Mouse (Mus musculus) embryonic facial prominence, embryonic 14.5 days (tissue): ENCODE data around the gene Exosc6. TPM values are rescaled to one million over a fixed set of nuclear protein-coding genes. Genes with fewer than 3 reads are reported as not detected.
"Not testable (repeated sequence)": the region's sequence is repeated elsewhere in the genome, so short reads cannot be mapped to it uniquely, and the experiment has no call there.

Experiments used
- ATAC-seq: fragments of 200-750 bp; cut with Nextera tagmentation; 2 replicates; pipeline ENCODE4 v1.8.0; 2017; ENCODE audit warnings: low read depth, moderate number of reproducible peaks, moderate TSS enrichment
- DNase-seq: peaks from one replicate; pipeline ENCODE4 v3.0.0-alpha.2; 2015; ENCODE audit warnings: low spot score
- H3K27ac ChIP-seq: fragments of 300-500 bp; sonication (generic); replicated peaks from 2 replicates; pipeline ENCODE4 v1.5.1; 2014; ENCODE audit warnings: low read depth, mild to moderate bottlenecking, low read length, moderate library complexity
- H3K27me3 ChIP-seq: fragments of 300-500 bp; sonication (generic); replicated peaks from 2 replicates; pipeline ENCODE4 v1.6.1; 2014; ENCODE audit warnings: low read length; ENCODE audit not compliant: control insufficient read depth, insufficient read depth
- H3K36me3 ChIP-seq: fragments of 300-500 bp; sonication (generic); 2 replicates; pipeline ENCODE4 v1.6.1; 2014; ENCODE audit warnings: low read length, mixed read lengths; ENCODE audit not compliant: control insufficient read depth, insufficient read depth
- H3K4me1 ChIP-seq: fragments of 300-500 bp; sonication (generic); 2 replicates; pipeline ENCODE4 v1.6.1; 2014; ENCODE audit warnings: antibody characterized with exemption, low read length; ENCODE audit not compliant: control insufficient read depth, insufficient read depth
- H3K4me2 ChIP-seq: fragments of 300-500 bp; sonication (generic); 2 replicates; pipeline ENCODE4 v1.6.1; 2014; ENCODE audit warnings: low read depth, mild to moderate bottlenecking, low read length, moderate library complexity, mixed read lengths
- H3K4me3 ChIP-seq: fragments of 300-500 bp; sonication (generic); 2 replicates; pipeline ENCODE4 v1.5.1; 2014; ENCODE audit warnings: low read depth, mild to moderate bottlenecking, low read length
- H3K9ac ChIP-seq: fragments of 300-500 bp; sonication (generic); 2 replicates; pipeline ENCODE4 v1.6.1; 2014; ENCODE audit warnings: low read depth, mild to moderate bottlenecking, low read length, moderate library complexity, mixed read lengths
- H3K9me3 ChIP-seq: fragments of 300-500 bp; sonication (generic); 2 replicates; pipeline ENCODE4 v1.6.1; 2016; ENCODE audit warnings: low read length; ENCODE audit not compliant: control insufficient read depth
- WGBS: fragments of 180-500 bp; shearing (Covaris S2); extraction: QIAGEN DNeasy Blood & Tissue Kit; methylation state at CpG from one replicate; pipeline ENCODE4 v1.1.7; 2014; 5-methylcytosine and 5-hydroxymethylcytosine counted together
- polyA plus RNA-seq: library from polyadenylated mRNA; unstranded; fragments of >200 nt; fragmentation: Nextera tagmentation; extraction: Ambion mirVana; gene quantifications from 2 replicates; pipeline ENCODE4 v1.2.1, GENCODE M21; 2014

The Exosc6 gene
- polyA plus RNA-seq = 11.4 and 13.1 TPM in 2 replicates

DNA sequence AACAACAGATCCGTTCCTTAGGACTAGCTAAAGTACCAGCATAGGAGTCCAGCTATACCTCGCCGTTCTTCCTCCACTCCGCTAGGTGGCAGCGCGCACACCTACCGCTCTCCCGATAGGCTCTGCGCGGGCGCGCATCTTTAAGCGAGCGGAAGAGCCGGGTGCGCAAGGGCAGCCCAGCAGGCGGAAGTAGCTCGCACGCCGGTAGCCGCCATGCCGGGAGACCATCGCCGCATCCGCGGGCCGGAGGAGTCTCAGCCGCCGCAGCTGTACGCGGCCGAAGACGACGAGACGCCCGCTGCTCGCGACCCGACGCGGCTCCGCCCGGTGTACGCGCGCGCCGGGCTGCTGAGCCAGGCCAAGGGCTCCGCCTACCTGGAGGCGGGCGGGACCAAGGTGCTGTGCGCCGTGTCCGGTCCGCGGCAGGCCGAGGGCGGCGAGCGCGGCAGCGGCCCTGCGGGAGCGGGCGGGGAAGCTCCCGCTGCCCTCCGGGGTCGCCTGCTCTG, at the start of gene Exosc6:
Gene Exosc6, plus strand, starts transcription at position 182 of the 506 bp plus-strand sequence.
- Histone ChIP-seq H3K4me1 (peaks cover 11% of the 10 kb centered on the region), H3K4me2 (peak within 1 kb of the TSS; percentile 94), H3K27me3 (no peaks in the 10 kb centered on the region), H3K4me3 (peak within 1 kb of the TSS; percentile 92), H3K9ac (peak within 1 kb of the TSS; percentile 88), H3K36me3 (peaks cover 47% of the 10 kb centered on the region), H3K9me3 (no peaks in the 10 kb centered on the region), H3K27ac (peak within 1 kb of the TSS; percentile 81)
- peak; percentile 96 for ATAC-seq
- peak; percentile 97 for DNase-seq
- WGBS = under 1% methylated on average over 33 of the region's 68 CpGs

GRCm38 (mm10) chr8:111010230-111010991, 45.7 kb upstream of the Exosc6 start:
- H3K4me1 ChIP-seq, H3K9ac ChIP-seq, DNase-seq, H3K9me3 ChIP-seq, H3K27ac ChIP-seq, ATAC-seq, H3K4me3 ChIP-seq, H3K27me3 ChIP-seq, H3K4me2 ChIP-seq: not testable (repeated sequence)
- H3K36me3 ChIP-seq = peaks cover 47% of the 10 kb centered on the region
- 85% methylated on average over 9 of the region's 10 CpGs for WGBS

GRCm38 (mm10) chr8:111026609-111027008, 29.5 kb upstream of the Exosc6 start:
- not testable (repeated sequence) for H3K9me3 ChIP-seq, ATAC-seq, H3K27me3 ChIP-seq, H3K36me3 ChIP-seq, H3K4me1 ChIP-seq, DNase-seq, H3K9ac ChIP-seq, H3K27ac ChIP-seq, H3K4me3 ChIP-seq, H3K4me2 ChIP-seq
- 100% methylated on average over 1 of the region's 2 CpGs for WGBS

- 0 out of 2 replicates have a peak, but pooled peaks cover 3% of the 10 kb centered on the region for H3K4me1 ChIP-seq
- WGBS = under 1% methylated on average over 29 of the region's 31 CpGs
- H3K4me3 ChIP-seq = peak overlapping the region; percentile 68
- H3K27me3 ChIP-seq = peaks cover 4% of the 10 kb centered on the region; the same call in 1 of the 2 replicates
- DNase-seq (peak; percentile 90), ATAC-seq (peak; percentile 90)
- no peak overlapping the region; the same call in 1 of the 2 replicates for H3K27ac ChIP-seq
- H3K36me3 ChIP-seq = no peaks in the 10 kb centered on the region
- no peaks in the 10 kb centered on the region for H3K9me3 ChIP-seq
- peak overlapping the region; percentile 77 for H3K9ac ChIP-seq
- peak overlapping the region; percentile 54 for H3K4me2 ChIP-seq
Measured at GRCm38 (mm10) chr8:111027391-111027937, 28.7 kb upstream of the Exosc6 start.

DNA sequence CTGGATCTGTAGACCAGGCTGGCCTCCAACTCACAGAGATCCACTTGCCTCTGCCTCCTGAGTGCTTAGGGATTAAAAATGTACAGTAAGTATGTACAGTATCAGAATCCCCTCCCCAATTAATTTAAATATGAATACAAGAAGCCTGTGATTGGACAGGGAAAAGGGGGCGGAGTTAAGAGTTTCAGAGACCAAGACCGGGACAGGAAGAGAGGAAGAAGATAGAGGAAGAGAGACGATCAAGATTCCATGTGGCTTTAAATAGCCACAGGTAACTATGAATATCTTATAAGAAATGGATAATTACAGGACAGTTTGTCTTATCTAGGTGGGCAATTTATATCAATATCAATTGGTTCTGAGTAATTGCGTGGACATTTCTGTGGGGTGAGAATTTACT, 26.6 kb upstream of the Exosc6 start:
- no peaks in the 10 kb centered on the region for H3K9me3 ChIP-seq
- peaks cover 4% of the 10 kb centered on the region; the same call in 1 of the 2 replicates for H3K27me3 ChIP-seq
- 55% methylated on average over 4 of the region's 4 CpGs for WGBS
- no peak for ATAC-seq
- no peak overlapping the region for H3K4me3 ChIP-seq
- no peak overlapping the region for H3K27ac ChIP-seq
- no peaks in the 10 kb centered on the region for H3K36me3 ChIP-seq
- H3K9ac ChIP-seq = no peak overlapping the region
- H3K4me1 ChIP-seq = peaks cover 6% of the 10 kb centered on the region; the same call in 1 of the 2 replicates
- no peak overlapping the region for H3K4me2 ChIP-seq
- DNase-seq = no peak

GRCm38 (mm10) chr8:111030045-111030444, 26.1 kb upstream of the Exosc6 start:
- no peak overlapping the region for H3K4me2 ChIP-seq
- peaks cover 4% of the 10 kb centered on the region; the same call in 1 of the 2 replicates for H3K27me3 ChIP-seq
- H3K4me1 ChIP-seq = peaks cover 10% of the 10 kb centered on the region; the same call in 1 of the 2 replicates
- H3K9me3 ChIP-seq = no peaks in the 10 kb centered on the region
- no peak overlapping the region for H3K9ac ChIP-seq
- DNase-seq = no peak
- no peak for ATAC-seq
- H3K36me3 ChIP-seq = no peaks in the 10 kb centered on the region
- H3K27ac ChIP-seq = no peak overlapping the region
- 77% methylated on average over 6 of the region's 6 CpGs for WGBS
- H3K4me3 ChIP-seq = no peak overlapping the region

- Histone ChIP-seq H3K36me3 (peaks cover 5% of the 10 kb centered on the region; the same call in 1 of the 2 replicates), H3K9me3 (no peaks in the 10 kb centered on the region), H3K9ac (no peak within 1 kb of the TSS), H3K4me1 (peaks cover 18% of the 10 kb centered on the region), H3K4me2 (no peak within 1 kb of the TSS), H3K4me3 (no peak within 1 kb of the TSS), H3K27ac (no peak within 1 kb of the TSS), H3K27me3 (peaks cover 4% of the 10 kb centered on the region; the same call in 1 of the 2 replicates)
- ATAC-seq = no peak
- no peak for DNase-seq
- 92% methylated on average over 19 of the region's 19 CpGs for WGBS
Measured at GRCm38 (mm10) chr8:111031572-111031971, 24.6 kb upstream of the Exosc6 start, which contains the start of gene Ddx19b. TSS of gene Ddx19b (minus strand) at chr8:111031751.

DNA sequence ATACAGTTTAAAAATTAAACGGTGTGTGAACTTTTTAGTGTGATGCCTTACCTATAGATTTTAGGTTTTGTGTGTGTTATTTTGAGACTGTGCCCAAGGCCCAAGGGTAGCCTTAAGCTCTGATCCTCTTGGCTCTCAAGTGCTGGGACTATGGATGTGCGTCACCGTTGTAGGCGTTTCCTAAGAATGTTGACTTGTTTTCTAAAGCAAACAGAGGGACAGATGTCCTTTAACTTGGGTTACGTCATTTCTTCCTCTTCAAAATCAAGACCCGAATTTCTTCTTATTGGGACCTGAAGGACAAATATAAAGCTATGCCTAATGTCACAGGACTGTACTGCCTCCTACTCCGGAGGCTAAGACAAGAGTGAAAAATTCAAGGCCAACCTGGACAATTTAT, 23.2 kb upstream of the Exosc6 start, which contains the start of gene Aars:
Gene Aars, plus strand, starts transcription at position 229 of the 400 bp plus-strand sequence.
- WGBS = 94% methylated on average over 7 of the region's 7 CpGs
- ATAC-seq (no peak), DNase-seq (no peak)
- H3K9me3 ChIP-seq = no peaks in the 10 kb centered on the region
- H3K36me3 ChIP-seq = peaks cover 18% of the 10 kb centered on the region
- H3K4me2 ChIP-seq = peak within 1 kb of the TSS; percentile 74
- H3K4me3 ChIP-seq = peak within 1 kb of the TSS; percentile 63
- peaks cover 4% of the 10 kb centered on the region; the same call in 1 of the 2 replicates for H3K27me3 ChIP-seq
- peak within 1 kb of the TSS; percentile 77 for H3K9ac ChIP-seq
- peaks cover 18% of the 10 kb centered on the region for H3K4me1 ChIP-seq
- peak within 1 kb of the TSS; percentile 50; the same call in 1 of the 2 replicates for H3K27ac ChIP-seq
